Mouse (Mus musculus): Measurements from ENCODE around the gene Men1. TPM values are rescaled to one million over a fixed set of nuclear protein-coding genes. Genes with fewer than 3 reads are reported as not detected.
"Not testable (repeated sequence)": the region's sequence is repeated elsewhere in the genome, so short reads cannot be mapped to it uniquely, and the experiment has no call there.

Men1 gene
- polyA plus RNA-seq, 1 experiment = 51.0 TPM

DNA sequence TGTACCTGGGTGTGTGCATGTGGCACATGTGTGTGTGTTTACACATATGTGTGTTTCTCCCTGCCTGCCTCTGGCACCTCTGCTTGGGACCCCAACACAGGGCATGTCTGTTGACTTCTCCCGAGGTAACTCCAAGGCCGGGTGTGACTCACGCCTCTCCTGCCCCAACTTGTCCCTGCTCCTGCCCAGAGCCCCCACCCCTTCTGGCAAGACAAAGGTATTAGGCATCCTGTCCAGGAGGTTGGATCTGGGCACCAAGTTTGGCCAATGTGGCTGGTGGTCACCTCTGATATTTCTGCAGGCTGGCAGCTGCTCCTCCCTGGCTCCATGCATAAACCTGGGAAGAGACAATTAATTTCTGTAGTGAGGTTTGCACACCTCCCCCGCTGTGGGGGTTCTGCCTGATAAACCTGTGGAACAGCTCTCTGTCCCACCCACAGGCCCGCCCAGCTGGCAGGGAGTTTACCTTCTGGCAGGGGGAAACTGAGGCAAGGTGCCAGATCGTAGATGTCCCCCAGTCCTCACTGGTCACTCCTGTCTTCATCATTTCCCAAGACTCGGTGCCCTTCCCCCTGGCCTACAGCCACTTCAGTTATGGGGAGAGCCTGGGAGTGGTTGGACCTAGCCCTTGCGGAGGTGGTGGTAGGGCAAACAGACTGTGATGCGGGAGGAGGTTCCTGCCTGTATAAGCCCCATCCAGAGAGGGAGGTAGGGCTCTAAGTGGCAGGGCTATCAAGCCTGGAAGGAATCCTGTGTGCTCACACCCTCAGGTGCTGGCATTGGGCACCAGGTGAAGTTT is 26.8 kb upstream of the Men1 start:
- Histone ChIP-seq H3K79me2 (ENCODE audit: control insufficient read depth, insufficient read depth) (no peaks in the 10 kb centered on the region), H3K4me3 (ENCODE audit: insufficient read depth, poor library complexity, severe bottlenecking) (no peak overlapping the region), H3ac (ENCODE audit: control insufficient read depth, insufficient read length, low read depth) (no peak overlapping the region), H3K36me3 (ENCODE audit: control insufficient read depth, insufficient read depth) (no peaks in the 10 kb centered on the region), H3K79me3 (ENCODE audit: low read depth) (no peaks in the 10 kb centered on the region), H3K27me3 (ENCODE audit: control insufficient read depth, insufficient read depth, insufficient read length) (no peaks in the 10 kb centered on the region)
- TF ChIP-seq FOSL1 (IDR thresholded peaks at IDR 0.05; ENCODE audit: insufficient read depth, low read length, poor library complexity, severe bottlenecking) = no peak
- TF ChIP-seq CEBPB (IDR thresholded peaks at IDR 0.05; ENCODE audit: low read depth) = no peak
- no peak for TF ChIP-seq MYOG (IDR thresholded peaks at IDR 0.05; ENCODE audit: control insufficient read depth, extremely low read depth, insufficient read length)

DNA sequence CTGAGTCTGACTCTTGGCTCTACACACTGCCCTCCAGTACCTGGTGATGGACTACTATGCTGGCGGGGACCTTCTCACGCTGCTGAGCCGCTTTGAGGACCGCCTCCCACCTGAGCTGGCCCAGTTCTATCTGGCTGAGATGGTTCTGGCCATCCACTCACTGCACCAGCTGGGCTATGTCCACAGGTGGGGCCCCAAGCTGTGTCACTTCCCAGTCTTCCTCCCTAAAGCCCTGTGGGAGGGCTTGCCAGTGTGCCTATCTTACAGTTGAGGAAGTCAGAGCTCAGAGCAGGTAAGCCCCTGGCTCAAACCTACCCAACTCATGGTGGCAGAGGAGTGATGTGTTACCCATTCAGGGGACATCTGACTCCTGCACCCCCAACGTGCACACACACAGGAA is 24.6 kb upstream of the Men1 start:
- no peaks in the 10 kb centered on the region for H3K36me3 ChIP-seq (ENCODE audit: control insufficient read depth, insufficient read depth)
- no peak for TF ChIP-seq USF1 (IDR thresholded peaks at IDR 0.05; ENCODE audit: low read depth)
- TF ChIP-seq FOSL1 (IDR thresholded peaks at IDR 0.05; ENCODE audit: insufficient read depth, low read length, poor library complexity, severe bottlenecking) = no peak
- no peak for TF ChIP-seq MAX (IDR thresholded peaks at IDR 0.05)
- TF ChIP-seq CEBPB (IDR thresholded peaks at IDR 0.05; ENCODE audit: low read depth) = no peak
- no peak for TF ChIP-seq MYOG (IDR thresholded peaks at IDR 0.05; ENCODE audit: control insufficient read depth, extremely low read depth, insufficient read length)
- no peak for TF ChIP-seq CTCF (IDR thresholded peaks at IDR 0.05; ENCODE audit: control insufficient read depth, insufficient read depth, insufficient read length)
- TF ChIP-seq MYOD1 (IDR thresholded peaks at IDR 0.05; ENCODE audit: control insufficient read depth, insufficient read length, low read depth) = no peak
- H3ac ChIP-seq (ENCODE audit: control insufficient read depth, insufficient read length, low read depth) = no peak overlapping the region
- H3K79me3 ChIP-seq (ENCODE audit: low read depth) = no peaks in the 10 kb centered on the region
- no peak overlapping the region for H3K4me3 ChIP-seq (ENCODE audit: insufficient read depth, poor library complexity, severe bottlenecking)
- no peaks in the 10 kb centered on the region for H3K79me2 ChIP-seq (ENCODE audit: control insufficient read depth, insufficient read depth)
- H3K27me3 ChIP-seq (ENCODE audit: control insufficient read depth, insufficient read depth, insufficient read length) = no peaks in the 10 kb centered on the region

DNA sequence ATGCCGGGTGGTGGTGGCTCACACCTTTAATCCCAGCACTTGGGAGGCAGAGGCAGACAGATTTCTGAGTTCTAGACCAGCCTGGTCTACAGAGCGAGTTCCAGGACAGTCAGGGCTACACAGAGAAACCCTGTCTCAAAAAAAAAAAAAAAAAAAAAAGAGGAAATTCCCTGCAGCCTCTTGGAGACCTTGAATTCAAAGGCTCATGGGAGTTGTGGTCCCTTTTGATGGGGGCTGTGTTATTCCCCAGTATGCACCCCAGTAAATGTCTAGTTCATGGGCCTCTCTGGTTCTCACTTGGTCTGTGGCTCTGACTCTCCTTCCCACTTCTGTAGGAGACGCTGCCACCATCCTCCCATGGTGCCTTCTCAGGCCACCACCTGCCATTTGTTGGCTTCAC is 23.0 kb upstream of the Men1 start:
- not testable (repeated sequence) for H3K4me3 ChIP-seq (ENCODE audit: insufficient read depth, poor library complexity, severe bottlenecking); H3K79me3 ChIP-seq (ENCODE audit: low read depth); H3K79me2 ChIP-seq (ENCODE audit: control insufficient read depth, insufficient read depth); H3ac ChIP-seq (ENCODE audit: control insufficient read depth, insufficient read length, low read depth); H3K27me3 ChIP-seq (ENCODE audit: control insufficient read depth, insufficient read depth, insufficient read length); H3K36me3 ChIP-seq (ENCODE audit: control insufficient read depth, insufficient read depth)

DNA sequence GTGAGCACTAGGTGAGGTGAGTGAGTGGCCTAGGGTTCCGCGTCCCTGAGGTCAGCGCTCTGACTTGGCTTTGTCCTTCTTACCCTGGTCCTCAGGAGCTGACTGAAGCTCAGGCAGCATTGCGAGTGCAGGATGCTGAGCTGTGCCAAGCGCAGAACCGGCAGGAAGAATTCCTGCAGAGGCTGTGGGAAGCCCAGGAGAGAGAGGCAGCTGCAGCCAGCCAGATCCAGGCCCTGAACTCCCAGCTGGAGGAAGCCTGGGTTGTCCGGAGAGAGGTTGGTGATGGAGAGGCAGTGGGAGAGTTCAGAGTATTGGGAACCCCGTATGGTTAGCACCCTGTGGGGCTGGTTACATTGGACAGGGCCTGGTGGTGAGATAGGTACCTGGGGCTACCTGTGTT is 21.0 kb upstream of the Men1 start:
- no peak overlapping the region for H3K4me3 ChIP-seq (ENCODE audit: insufficient read depth, poor library complexity, severe bottlenecking)
- no peaks in the 10 kb centered on the region for H3K27me3 ChIP-seq (ENCODE audit: control insufficient read depth, insufficient read depth, insufficient read length)
- H3K79me3 ChIP-seq (ENCODE audit: low read depth) = no peaks in the 10 kb centered on the region
- no peaks in the 10 kb centered on the region for H3K36me3 ChIP-seq (ENCODE audit: control insufficient read depth, insufficient read depth)
- TF ChIP-seq MYOD1 (IDR thresholded peaks at IDR 0.05; ENCODE audit: control insufficient read depth, insufficient read length, low read depth) = no peak
- no peak for TF ChIP-seq MYOG (IDR thresholded peaks at IDR 0.05; ENCODE audit: control insufficient read depth, extremely low read depth, insufficient read length)
- no peak for TF ChIP-seq CEBPB (IDR thresholded peaks at IDR 0.05; ENCODE audit: low read depth)
- TF ChIP-seq FOSL1 (IDR thresholded peaks at IDR 0.05; ENCODE audit: insufficient read depth, low read length, poor library complexity, severe bottlenecking) = no peak
- no peak for TF ChIP-seq USF1 (IDR thresholded peaks at IDR 0.05; ENCODE audit: low read depth)
- no peak for TF ChIP-seq CTCF (IDR thresholded peaks at IDR 0.05; ENCODE audit: control insufficient read depth, insufficient read depth, insufficient read length)
- TF ChIP-seq MAX (IDR thresholded peaks at IDR 0.05) = no peak
- no peak overlapping the region for H3ac ChIP-seq (ENCODE audit: control insufficient read depth, insufficient read length, low read depth)
- H3K79me2 ChIP-seq (ENCODE audit: control insufficient read depth, insufficient read depth) = no peaks in the 10 kb centered on the region

DNA sequence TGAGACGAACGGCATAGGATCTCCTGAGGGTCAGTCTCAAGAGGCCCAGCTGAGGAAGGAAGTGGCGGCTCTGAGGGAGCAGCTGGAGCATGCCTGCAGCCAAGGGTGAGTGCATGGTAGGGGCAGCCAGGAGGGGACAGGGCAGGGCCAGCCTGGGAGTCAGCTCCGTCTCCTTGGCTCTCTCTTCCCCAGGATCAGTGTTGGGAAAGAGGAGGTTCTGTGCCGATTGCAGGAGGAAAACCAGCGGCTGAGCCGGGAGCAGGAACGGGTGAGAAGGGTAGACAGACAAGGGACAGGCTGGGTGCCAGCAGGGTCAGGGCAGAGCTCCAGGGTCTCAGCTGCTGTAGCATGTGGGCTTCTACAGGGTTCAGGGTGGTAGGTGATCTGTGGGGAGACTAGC is 20.3 kb upstream of the Men1 start:
- no peak for TF ChIP-seq FOSL1 (IDR thresholded peaks at IDR 0.05; ENCODE audit: insufficient read depth, low read length, poor library complexity, severe bottlenecking)
- no peak for TF ChIP-seq MAX (IDR thresholded peaks at IDR 0.05)
- TF ChIP-seq USF1 (IDR thresholded peaks at IDR 0.05; ENCODE audit: low read depth) = no peak
- TF ChIP-seq MYOD1 (IDR thresholded peaks at IDR 0.05; ENCODE audit: control insufficient read depth, insufficient read length, low read depth) = no peak
- TF ChIP-seq CTCF (IDR thresholded peaks at IDR 0.05; ENCODE audit: control insufficient read depth, insufficient read depth, insufficient read length) = no peak
- TF ChIP-seq CEBPB (IDR thresholded peaks at IDR 0.05; ENCODE audit: low read depth) = no peak
- no peak for TF ChIP-seq MYOG (IDR thresholded peaks at IDR 0.05; ENCODE audit: control insufficient read depth, extremely low read depth, insufficient read length)
- no peak overlapping the region for H3ac ChIP-seq (ENCODE audit: control insufficient read depth, insufficient read length, low read depth)
- no peaks in the 10 kb centered on the region for H3K79me2 ChIP-seq (ENCODE audit: control insufficient read depth, insufficient read depth)
- H3K79me3 ChIP-seq (ENCODE audit: low read depth) = no peaks in the 10 kb centered on the region
- no peak overlapping the region for H3K4me3 ChIP-seq (ENCODE audit: insufficient read depth, poor library complexity, severe bottlenecking)
- no peaks in the 10 kb centered on the region for H3K36me3 ChIP-seq (ENCODE audit: control insufficient read depth, insufficient read depth)
- no peaks in the 10 kb centered on the region for H3K27me3 ChIP-seq (ENCODE audit: control insufficient read depth, insufficient read depth, insufficient read length)

DNA sequence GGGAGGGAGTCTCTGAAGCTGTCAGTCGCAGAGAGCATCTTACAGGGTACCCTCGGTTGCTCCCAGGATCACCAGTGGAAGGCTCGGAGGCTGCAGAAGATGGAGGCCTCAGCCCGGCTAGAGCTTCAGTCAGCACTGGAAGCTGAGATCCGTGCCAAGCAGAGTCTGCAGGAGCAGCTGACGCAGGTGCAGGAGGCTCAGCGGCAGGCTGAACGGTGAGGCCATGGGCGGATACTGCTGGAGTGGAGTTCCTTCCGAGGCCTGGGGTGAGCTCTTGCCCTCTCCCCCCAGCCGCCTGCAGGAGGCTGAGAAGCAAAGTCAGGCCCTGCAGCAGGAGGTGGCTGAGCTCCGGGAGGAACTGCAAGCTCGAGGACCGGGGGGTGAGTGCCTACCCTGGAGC is 19.2 kb upstream of the Men1 start:
- Histone ChIP-seq H3K79me3 (ENCODE audit: low read depth) (no peaks in the 10 kb centered on the region), H3K4me3 (ENCODE audit: insufficient read depth, poor library complexity, severe bottlenecking) (no peak overlapping the region), H3ac (ENCODE audit: control insufficient read depth, insufficient read length, low read depth) (no peak overlapping the region), H3K79me2 (ENCODE audit: control insufficient read depth, insufficient read depth) (no peaks in the 10 kb centered on the region), H3K27me3 (ENCODE audit: control insufficient read depth, insufficient read depth, insufficient read length) (no peaks in the 10 kb centered on the region), H3K36me3 (ENCODE audit: control insufficient read depth, insufficient read depth) (no peaks in the 10 kb centered on the region)
- no peak for TF ChIP-seq FOSL1 (IDR thresholded peaks at IDR 0.05; ENCODE audit: insufficient read depth, low read length, poor library complexity, severe bottlenecking)
- TF ChIP-seq CTCF (IDR thresholded peaks at IDR 0.05; ENCODE audit: control insufficient read depth, insufficient read depth, insufficient read length) = no peak
- TF ChIP-seq MYOG (IDR thresholded peaks at IDR 0.05; ENCODE audit: control insufficient read depth, extremely low read depth, insufficient read length) = no peak
- no peak for TF ChIP-seq CEBPB (IDR thresholded peaks at IDR 0.05; ENCODE audit: low read depth)
- no peak for TF ChIP-seq USF1 (IDR thresholded peaks at IDR 0.05; ENCODE audit: low read depth)
- no peak for TF ChIP-seq MYOD1 (IDR thresholded peaks at IDR 0.05; ENCODE audit: control insufficient read depth, insufficient read length, low read depth)
- TF ChIP-seq MAX (IDR thresholded peaks at IDR 0.05) = no peak
